Mouse (Mus musculus) cortical plate, adult 2 months (tissue): ENCODE measurements at regions not wholly inside any gene's neighbourhood (a gene's known extent, or its start where the extent isn't known, plus 50 kb on each side); places are given as distances from the start of the nearest gene placed in this dataset.

Experiments
- CTCF ChIP-seq: fragments of 200-500 bp; IDR thresholded peaks from 2 replicates; pipeline ENCODE4 v1.5.1; 2011; ENCODE audit warnings: mild to moderate bottlenecking, control low read depth, low read length; ENCODE audit not compliant: insufficient read depth; ENCODE audit errors: extremely low read depth
- POLR2A ChIP-seq: fragments of 200-500 bp; IDR thresholded peaks from 2 replicates; pipeline ENCODE4 v1.6.1; 2011; ENCODE audit warnings: mild to moderate bottlenecking, low read length, control low read depth; ENCODE audit not compliant: insufficient read depth; ENCODE audit errors: extremely low read depth

GRCm38 (mm10) chr17:85853156-85853555 is 165.1 kb upstream of the Six2 start:
- no peak for TF ChIP-seq POLR2A
- no peak for TF ChIP-seq CTCF
